Mouse (Mus musculus) ES-Bruce4 (cell line): ENCODE measurements around the gene Fut2. TPM values are rescaled to one million over a fixed set of nuclear protein-coding genes. Genes with fewer than 3 reads are reported as not detected.

Experiments used
- H3K27ac ChIP-seq: 2 replicates; pipeline ENCODE4 v1.5.1; 2012; ENCODE audit warnings: low read length, inconsistent platforms; ENCODE audit not compliant: insufficient read depth
- H3K27me3 ChIP-seq: 2 replicates; pipeline ENCODE4 v1.6.1; 2012; ENCODE audit warnings: mild to moderate bottlenecking, low read length, inconsistent platforms; ENCODE audit not compliant: control insufficient read depth, poor library complexity, insufficient read depth, severe bottlenecking
- H3K36me3 ChIP-seq: 2 replicates; pipeline ENCODE4 v1.6.1; 2012; ENCODE audit warnings: inconsistent platforms, mild to moderate bottlenecking, low read length, moderate library complexity; ENCODE audit not compliant: control insufficient read depth, poor library complexity, insufficient read depth, severe bottlenecking
- H3K4me1 ChIP-seq: one replicate; pipeline ENCODE4 v1.8.1; 2011; ENCODE audit warnings: low read length; ENCODE audit not compliant: control insufficient read depth, insufficient read depth
- H3K4me3 ChIP-seq: 2 replicates; pipeline ENCODE4 v1.5.1; 2011; ENCODE audit warnings: low read depth, mild to moderate bottlenecking, low read length
- H3K9ac ChIP-seq: 2 replicates; pipeline ENCODE4 v1.6.1; 2012; ENCODE audit warnings: low read depth, mild to moderate bottlenecking, inconsistent platforms; ENCODE audit not compliant: poor library complexity, severe bottlenecking
- H3K9me3 ChIP-seq: replicated peaks from 2 replicates; pipeline ENCODE4 v1.6.1; 2012; ENCODE audit warnings: mild to moderate bottlenecking, low read length, inconsistent platforms; ENCODE audit not compliant: control insufficient read depth, poor library complexity, insufficient read depth, severe bottlenecking
- CTCF ChIP-seq: IDR thresholded peaks from one replicate; pipeline ENCODE4 v1.8.1; 2011; ENCODE audit warnings: low read depth, low read length
- EP300 ChIP-seq: IDR thresholded peaks from 2 replicates; pipeline ENCODE4 v1.6.1; 2011; ENCODE audit warnings: low read depth, low read length; ENCODE audit not compliant: insufficient read depth
- POLR2A ChIP-seq: IDR thresholded peaks from one replicate; pipeline ENCODE4 v1.8.1; 2011; ENCODE audit warnings: low read length; ENCODE audit not compliant: insufficient read depth
- polyA plus RNA-seq: library from polyadenylated mRNA; stranded (reverse); fragments of >200 nt; gene quantifications from 2 replicates; pipeline ENCODE4 v1.2.4, GENCODE M21; 2011; ENCODE audit warnings: low read depth; ENCODE audit not compliant: missing spikeins, insufficient read depth, insufficient read length

Fut2 gene
- polyA plus RNA-seq, result 0.87 TPM in 1 of 2 replicates, not detected in the other

DNA sequence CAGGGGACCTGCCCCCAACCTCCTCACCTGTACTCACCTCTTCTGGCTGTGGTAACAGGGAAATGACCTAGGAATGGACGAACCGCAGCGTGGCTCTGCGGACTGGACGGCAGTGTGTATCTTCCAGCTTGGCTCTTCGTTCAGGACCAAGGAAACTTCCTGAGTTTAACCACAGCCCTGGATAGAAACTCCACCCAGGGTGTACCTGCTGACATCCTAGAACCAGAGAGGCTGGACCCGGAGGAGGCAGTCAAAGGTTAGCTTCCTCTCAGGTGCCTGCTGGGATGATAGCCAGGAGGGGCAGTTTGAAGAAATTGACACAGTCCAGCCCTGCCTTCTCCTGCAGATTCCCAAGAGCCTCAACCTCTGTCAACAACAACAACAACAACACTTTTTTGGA is at the start of gene Fut2:
TSS of gene Fut2 (minus strand) at position 234 of the 400 bp plus-strand sequence.
- Histone ChIP-seq H3K4me3 (no peak within 1 kb of the TSS), H3K27me3 (no peaks in the 10 kb centered on the region), H3K4me1 (peaks cover 2% of the 10 kb centered on the region), H3K27ac (no peak within 1 kb of the TSS), H3K9me3 (no peaks in the 10 kb centered on the region), H3K9ac (no peak within 1 kb of the TSS), H3K36me3 (no peaks in the 10 kb centered on the region)
- TF ChIP-seq POLR2A, result no peak

DNA sequence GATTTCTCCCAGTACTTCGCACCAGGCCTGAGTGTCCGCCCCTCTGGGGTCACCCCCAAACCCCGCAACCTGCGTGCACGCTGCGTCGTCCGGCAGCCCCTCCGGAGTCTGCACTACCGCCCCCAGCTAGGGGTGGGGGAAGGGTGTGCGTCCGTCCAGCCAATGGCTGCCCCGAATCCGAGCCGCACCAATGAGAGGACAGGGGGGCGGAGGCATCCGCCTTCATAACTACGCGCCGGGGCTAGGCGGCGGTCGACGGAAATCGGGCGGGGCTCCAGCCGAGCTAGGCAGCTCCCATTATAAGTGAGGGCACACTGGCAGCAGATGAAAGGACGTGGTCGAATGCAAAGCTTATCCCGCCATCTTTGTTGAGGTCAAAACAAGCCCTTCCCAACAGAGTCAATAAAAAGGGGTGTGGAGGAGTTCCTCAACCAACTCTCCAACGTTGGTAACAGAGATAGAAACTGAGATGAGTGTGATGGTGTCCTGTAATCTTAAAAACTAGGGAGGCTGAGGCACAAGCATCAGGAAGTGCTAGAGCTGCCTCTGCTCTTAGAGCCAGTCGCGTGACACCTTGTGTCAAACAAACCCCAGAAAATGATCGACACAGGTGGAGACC is 49.0 kb upstream of the Fut2 start, which contains the start of gene Rpl18:
TSS of gene Rpl18 (plus strand) at position 368 of the 619 bp plus-strand sequence.
- peak within 1 kb of the TSS; percentile 8 for H3K27ac ChIP-seq
- peaks cover 22% of the 10 kb centered on the region for H3K36me3 ChIP-seq
- H3K4me3 ChIP-seq, result peak within 1 kb of the TSS; percentile 81
- no peaks in the 10 kb centered on the region for H3K9me3 ChIP-seq
- H3K9ac ChIP-seq, result peak within 1 kb of the TSS; percentile 43
- no peaks in the 10 kb centered on the region for H3K27me3 ChIP-seq
- no peaks in the 10 kb centered on the region for H3K4me1 ChIP-seq
- TF ChIP-seq EP300, result no peak
- TF ChIP-seq POLR2A, result no peak
- TF ChIP-seq CTCF, result no peak

DNA sequence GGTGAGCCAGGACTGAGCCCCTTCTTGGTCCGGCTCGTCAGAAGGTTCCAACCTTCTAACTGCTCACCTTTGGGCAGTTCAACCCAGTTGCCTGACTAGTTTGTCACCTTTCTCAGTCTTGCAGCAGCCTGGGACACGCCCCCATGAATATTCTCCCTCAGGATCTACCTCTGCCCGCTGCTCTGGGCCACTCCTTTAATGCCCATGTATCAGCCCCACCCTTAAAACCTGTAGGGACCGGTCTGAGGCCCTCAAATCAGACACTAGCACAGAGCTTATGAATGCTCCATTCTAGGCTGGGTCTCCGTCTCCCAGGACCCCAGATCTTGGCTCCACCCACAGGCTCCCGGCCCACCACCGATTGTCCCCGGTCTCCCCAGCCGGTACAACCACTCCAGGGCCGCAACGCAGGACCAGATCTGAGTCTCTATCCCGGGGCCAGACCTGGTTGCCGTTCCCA is 48.5 kb upstream of the Fut2 start:
- H3K4me1 ChIP-seq, result peaks cover 1% of the 10 kb centered on the region

DNA sequence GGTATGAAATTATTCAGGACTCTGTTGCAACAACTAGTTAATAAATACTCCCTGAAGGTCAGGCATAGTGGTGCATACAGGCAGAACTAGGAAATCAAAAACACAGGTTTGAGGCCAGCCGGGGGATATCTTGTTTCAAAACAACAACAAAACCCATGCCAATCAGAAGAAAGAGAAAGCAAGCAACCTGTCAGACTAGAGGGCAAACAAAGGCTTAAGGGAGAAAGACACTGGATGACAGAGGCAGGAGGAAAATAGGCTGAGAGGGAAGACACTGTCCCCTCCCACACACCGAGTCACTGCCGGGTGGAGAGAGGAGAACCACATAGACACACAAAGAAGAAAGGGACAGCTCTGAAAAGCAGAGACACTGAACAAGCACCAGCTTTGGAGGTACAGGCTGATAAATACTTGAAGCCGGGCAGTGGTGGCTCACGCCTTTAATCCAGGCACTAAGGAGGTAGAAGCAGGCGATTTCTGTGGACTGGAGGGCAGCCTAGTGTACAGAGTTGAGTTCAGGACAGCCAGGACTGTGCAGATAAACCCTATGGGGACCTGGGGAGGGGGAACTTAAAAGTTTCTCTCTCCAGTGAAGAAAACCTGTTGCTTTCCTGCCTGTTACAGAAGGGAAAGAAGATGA is 47.8 kb upstream of the Fut2 start:
- Histone ChIP-seq H3K4me3 (peak overlapping the region; percentile 81; the same call in 1 of the 2 replicates), H3K27ac (no peak overlapping the region), H3K9ac (peak overlapping the region; percentile 43; the same call in 1 of the 2 replicates)

More for the DNA sequence above, 48.5 kb upstream of the Fut2 start:
- no peak for TF ChIP-seq POLR2A
- no peak for TF ChIP-seq CTCF
- no peak for TF ChIP-seq EP300
- H3K9ac ChIP-seq, result peak overlapping the region; percentile 43
- peaks cover 17% of the 10 kb centered on the region for H3K36me3 ChIP-seq
- H3K9me3 ChIP-seq, result no peaks in the 10 kb centered on the region
- H3K27ac ChIP-seq, result peak overlapping the region; percentile 8; the same call in 1 of the 2 replicates
- no peaks in the 10 kb centered on the region for H3K27me3 ChIP-seq
- H3K4me3 ChIP-seq, result peak overlapping the region; percentile 81

DNA sequence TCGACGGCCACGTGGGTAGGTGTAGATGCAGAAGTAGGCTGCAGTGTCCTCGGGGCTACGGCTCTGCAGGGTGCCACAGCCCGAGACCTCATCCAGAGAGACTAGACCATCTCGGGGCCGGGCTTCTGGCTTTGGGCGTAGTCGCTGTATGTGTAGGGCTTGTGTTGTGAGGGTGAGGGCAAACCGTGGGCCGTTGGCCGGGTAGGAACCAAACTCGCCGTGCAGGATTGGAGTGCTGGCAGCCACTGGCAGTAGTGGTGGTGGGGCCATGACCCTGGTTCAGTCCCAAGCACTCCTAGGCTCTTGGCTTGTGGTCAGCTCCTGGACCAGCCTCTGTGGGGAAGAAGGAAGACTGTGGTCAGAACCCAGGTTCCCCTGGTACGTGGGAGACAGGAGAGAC is 47.2 kb upstream of the Fut2 start:
- H3K4me1 ChIP-seq, result peaks cover 5% of the 10 kb centered on the region
- TF ChIP-seq EP300 (no peak), POLR2A (no peak), CTCF (no peak)
- H3K27ac ChIP-seq, result no peak overlapping the region
- no peaks in the 10 kb centered on the region for H3K27me3 ChIP-seq
- H3K4me3 ChIP-seq, result no peak overlapping the region
- no peak overlapping the region for H3K9ac ChIP-seq
- no peaks in the 10 kb centered on the region for H3K9me3 ChIP-seq
- peaks cover 6% of the 10 kb centered on the region; the same call in 1 of the 2 replicates for H3K36me3 ChIP-seq

More for the DNA sequence above, 47.8 kb upstream of the Fut2 start:
- Histone ChIP-seq H3K4me1 (peaks cover 3% of the 10 kb centered on the region), H3K9me3 (no peaks in the 10 kb centered on the region), H3K27me3 (no peaks in the 10 kb centered on the region), H3K36me3 (peaks cover 11% of the 10 kb centered on the region)
- TF ChIP-seq POLR2A (no peak), CTCF (no peak), EP300 (no peak)

DNA sequence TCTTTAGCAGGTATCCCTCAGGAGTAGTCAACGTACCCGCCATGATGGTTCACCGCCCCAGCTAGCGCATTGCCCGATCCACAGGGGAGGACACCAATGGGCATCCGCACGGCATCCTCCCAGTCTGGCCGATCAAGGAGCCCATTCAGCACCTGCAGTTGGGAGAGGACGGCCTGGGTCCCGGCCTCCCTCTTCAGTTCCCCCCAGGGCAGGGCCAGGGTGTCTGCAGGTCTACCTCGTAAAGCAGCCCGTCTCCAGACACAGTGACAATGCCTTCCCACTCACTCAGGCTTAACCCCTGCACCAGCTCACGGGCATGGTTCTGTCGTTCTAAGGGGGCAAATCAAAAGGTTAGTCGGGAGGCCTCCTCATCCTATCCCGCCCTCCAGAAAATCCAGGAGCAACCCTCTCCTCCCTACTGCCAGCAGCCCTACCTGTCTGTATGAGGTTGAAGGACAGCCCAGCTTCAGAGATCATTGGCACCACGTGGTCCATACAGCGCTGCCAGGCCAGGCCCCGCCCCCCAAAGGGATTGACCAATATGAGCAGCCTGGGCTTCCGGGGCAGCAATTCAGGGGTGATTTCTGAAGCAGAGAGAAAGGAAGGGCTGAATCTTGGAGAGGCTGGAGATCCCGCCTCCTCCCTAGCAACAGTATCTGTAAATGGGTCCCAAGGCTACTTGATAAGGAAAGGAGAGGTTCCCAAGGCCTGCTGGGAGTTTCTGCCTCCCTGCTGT is 46.0 kb upstream of the Fut2 start:
- TF ChIP-seq EP300, result no peak
- TF ChIP-seq CTCF, result no peak
- no peak for TF ChIP-seq POLR2A
- Histone ChIP-seq H3K4me1 (peaks cover 10% of the 10 kb centered on the region), H3K36me3 (peaks cover 6% of the 10 kb centered on the region; the same call in 1 of the 2 replicates), H3K9ac (no peak overlapping the region), H3K4me3 (no peak overlapping the region), H3K9me3 (no peaks in the 10 kb centered on the region), H3K27me3 (no peaks in the 10 kb centered on the region), H3K27ac (no peak overlapping the region)
